Mouse (Mus musculus) ovary, adult 18-20 months (tissue): Measurements from ENCODE around the gene Ndufs2.

Experiments used
- DNase-seq: peaks from one replicate; pipeline ENCODE4 v3.0.0; 2022; ENCODE audit warnings: low spot score, mixed read lengths

The Ndufs2 gene

GRCm38 (mm10) chr1:171195887-171196397 lies 55.2 kb downstream of the Ndufs2 start, which contains the start of gene Pcp4l1:
Gene Pcp4l1 (minus strand): TSS chr1:171196268.
- peak; percentile 71 for DNase-seq

GRCm38 (mm10) chr1:171195046-171195822 lies 56.0 kb downstream of the Ndufs2 start:
- DNase-seq, result no peak

- DNase-seq, result no peak
These were observed 57.0 kb downstream of the Ndufs2 start for GRCm38 (mm10) chr1:171193911-171194830.

GRCm38 (mm10) chr1:171193093-171193840 lies 57.9 kb downstream of the Ndufs2 start:
- no peak for DNase-seq

- no peak for DNase-seq
These were observed 58.9 kb downstream of the Ndufs2 start for GRCm38 (mm10) chr1:171192283-171192682.

- DNase-seq, result no peak
These were observed 60.4 kb downstream of the Ndufs2 start for GRCm38 (mm10) chr1:171190832-171191231.

GRCm38 (mm10) chr1:171189476-171190114 lies 61.6 kb downstream of the Ndufs2 start:
- peak; percentile 55 for DNase-seq

- peak; percentile 60 for DNase-seq
These were observed 62.1 kb downstream of the Ndufs2 start for GRCm38 (mm10) chr1:171189046-171189445.

- DNase-seq, result no peak
These were observed 63.1 kb downstream of the Ndufs2 start for GRCm38 (mm10) chr1:171187851-171188700.

GRCm38 (mm10) chr1:171185655-171186054 lies 65.5 kb downstream of the Ndufs2 start:
- no peak for DNase-seq
